Mouse (Mus musculus) neutrophil, adult 83 days (primary cell): Measurements from ENCODE around the gene Insc. TPM values are rescaled to one million over a fixed set of nuclear protein-coding genes. Genes with fewer than 3 reads are reported as not detected.

ENCODE experiments used
- total RNA-seq, 2 experiments: library from RNA; stranded (reverse); gene quantifications; one replicate each; pipeline ENCODE4 v1.2.4; 2023

Insc gene
- total RNA-seq: under 1 TPM; 0.44 to 0.90 TPM

GRCm38 (mm10) chr7:114743022-114743780 lies at the start of gene Insc:
TSS of gene Insc (plus strand) at chr7:114743694.

GRCm38 (mm10) chr7:114718300-114718699 lies 25.2 kb upstream of the Insc start, which contains the start of gene Calcb:
TSS of gene Calcb (plus strand) at chr7:114718643.

Other genes with a start within 250 kb of the Insc start
- 1 to 10 TPM; 1.2 to 1.3 TPM for gene Cyp2r1, start 180.7 kb upstream of the Insc start, total RNA-seq
- gene Calca, start 107.3 kb upstream of the Insc start, total RNA-seq: not detected
- not detected for gene Calcb, start 25.1 kb upstream of the Insc start, total RNA-seq